Mouse (Mus musculus): ENCODE results near the gene Selenok. TPM values are rescaled to one million over a fixed set of nuclear protein-coding genes. Genes with fewer than 3 reads are reported as not detected.

The Selenok gene
- polyA plus RNA-seq, 1 experiment = 39.9 TPM

- H3K27ac ChIP-seq (ENCODE audit: insufficient read depth, low read length) = no peak overlapping the region
- no peak overlapping the region for H3K4me3 ChIP-seq (ENCODE audit: low read depth, low read length)
- H3K9ac ChIP-seq (ENCODE audit: low read depth, poor library complexity, severe bottlenecking) = no peak overlapping the region
- H3K27me3 ChIP-seq (ENCODE audit: control insufficient read depth, insufficient read depth, low read length, poor library complexity, severe bottlenecking) = no peaks in the 10 kb centered on the region
- TF ChIP-seq EP300 (IDR thresholded peaks at IDR 0.05; ENCODE audit: insufficient read depth, low read depth, low read length) (no peak), POLR2A (IDR thresholded peaks at IDR 0.05; ENCODE audit: insufficient read depth, low read length) (no peak), CTCF (IDR thresholded peaks at IDR 0.05; ENCODE audit: low read depth, low read length) (no peak)
- H3K36me3 ChIP-seq (ENCODE audit: control insufficient read depth, insufficient read depth, low read length, poor library complexity, severe bottlenecking) = peaks cover 4% of the 10 kb centered on the region; the same call in 1 of the 2 replicates
- H3K9me3 ChIP-seq (replicated peaks; ENCODE audit: control insufficient read depth, insufficient read depth, low read length, poor library complexity, severe bottlenecking) = no peaks in the 10 kb centered on the region
- peaks cover 3% of the 10 kb centered on the region for H3K4me1 ChIP-seq (ENCODE audit: control insufficient read depth, insufficient read depth, low read length)
Measured at GRCm38 (mm10) chr14:29998747-29999474, 30.8 kb downstream of the Selenok start.

DNA sequence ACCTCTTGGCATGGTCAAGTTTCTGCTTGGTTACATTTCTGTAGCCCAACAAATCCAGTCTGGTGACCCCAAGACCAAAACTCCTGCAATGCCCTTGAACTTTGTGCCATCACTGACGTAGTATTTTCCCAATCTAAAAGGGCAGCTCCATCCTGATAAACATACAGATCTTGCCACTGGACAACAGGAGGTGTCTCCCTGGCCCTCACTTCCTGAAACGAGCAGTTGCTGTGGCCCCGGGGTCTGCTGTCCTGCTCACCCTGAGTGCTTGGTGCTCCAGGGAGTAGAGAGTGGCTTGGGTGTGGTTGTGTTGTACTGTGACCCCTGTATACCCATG lies 31.3 kb downstream of the Selenok start:
- Histone ChIP-seq H3K27me3 (ENCODE audit: control insufficient read depth, insufficient read depth, low read length, poor library complexity, severe bottlenecking) (no peaks in the 10 kb centered on the region), H3K27ac (ENCODE audit: insufficient read depth, low read length) (no peak overlapping the region), H3K9ac (ENCODE audit: low read depth, poor library complexity, severe bottlenecking) (no peak overlapping the region), H3K9me3 (replicated peaks; ENCODE audit: control insufficient read depth, insufficient read depth, low read length, poor library complexity, severe bottlenecking) (no peaks in the 10 kb centered on the region), H3K4me3 (ENCODE audit: low read depth, low read length) (no peak overlapping the region), H3K4me1 (ENCODE audit: control insufficient read depth, insufficient read depth, low read length) (peaks cover 3% of the 10 kb centered on the region), H3K36me3 (ENCODE audit: control insufficient read depth, insufficient read depth, low read length, poor library complexity, severe bottlenecking) (no peaks in the 10 kb centered on the region; the same call in 1 of the 2 replicates)
- TF ChIP-seq EP300 (IDR thresholded peaks at IDR 0.05; ENCODE audit: insufficient read depth, low read depth, low read length) = no peak
- TF ChIP-seq CTCF (IDR thresholded peaks at IDR 0.05; ENCODE audit: low read depth, low read length) = no peak
- no peak for TF ChIP-seq POLR2A (IDR thresholded peaks at IDR 0.05; ENCODE audit: insufficient read depth, low read length)

DNA sequence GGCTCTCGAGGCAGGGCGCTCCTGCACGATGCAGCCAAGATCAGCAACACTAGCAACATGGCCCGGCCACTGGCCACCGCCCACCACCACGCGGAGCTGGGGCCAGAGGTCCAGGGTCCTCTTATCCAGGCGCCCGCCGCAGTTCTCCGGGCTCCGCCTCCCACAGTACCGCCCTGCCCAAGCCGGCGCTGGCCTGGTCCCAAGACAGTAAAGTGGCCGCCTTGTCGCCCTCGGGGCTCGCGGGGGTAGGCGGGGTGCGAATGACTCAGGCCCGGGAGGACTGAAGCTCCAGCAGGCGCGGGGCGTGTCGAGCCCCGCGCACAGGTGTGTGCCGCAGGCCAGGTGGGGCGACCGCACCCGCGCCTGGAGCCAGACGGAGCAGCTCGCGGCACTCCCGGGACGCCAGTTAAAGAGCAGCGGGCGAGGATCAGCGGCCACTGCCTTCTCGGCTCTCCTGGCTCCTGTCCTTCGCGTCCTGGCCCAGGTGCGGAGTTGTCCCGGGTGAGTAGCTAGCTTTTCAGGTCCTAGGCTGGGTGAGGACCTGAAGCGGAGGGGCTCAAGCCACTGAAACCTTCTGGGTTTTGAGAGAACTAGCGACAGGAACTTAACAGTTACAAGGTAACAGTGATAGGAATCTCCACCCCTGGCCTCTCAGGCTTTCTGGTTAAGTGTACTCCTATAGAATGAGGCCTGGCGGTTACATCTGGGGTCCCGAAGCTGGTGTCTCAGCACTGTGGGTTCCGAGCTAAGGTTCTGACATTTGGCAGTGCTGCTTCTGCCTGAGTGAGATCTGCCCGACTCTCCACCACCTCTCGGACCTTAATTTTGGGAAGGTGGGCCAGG lies 40.8 kb downstream of the Selenok start, which contains the start of the genes Il17rb and Chdh:
Gene Il17rb (minus strand): TSS at position 164 of the 843 bp plus-strand sequence.
Gene Chdh (plus strand): TSS at position 291 of the 843 bp plus-strand sequence.
- no peaks in the 10 kb centered on the region for H3K27me3 ChIP-seq (ENCODE audit: control insufficient read depth, insufficient read depth, low read length, poor library complexity, severe bottlenecking)
- no peak within 1 kb of the TSS for H3K27ac ChIP-seq (ENCODE audit: insufficient read depth, low read length)
- TF ChIP-seq EP300 (IDR thresholded peaks at IDR 0.05; ENCODE audit: insufficient read depth, low read depth, low read length) (no peak), CTCF (IDR thresholded peaks at IDR 0.05; ENCODE audit: low read depth, low read length) (no peak), POLR2A (IDR thresholded peaks at IDR 0.05; ENCODE audit: insufficient read depth, low read length) (no peak)
- H3K9ac ChIP-seq (ENCODE audit: low read depth, poor library complexity, severe bottlenecking) = 0 out of 2 replicates have a peak within 1 kb of the TSS, but pooled peaks have one; percentile 6
- no peaks in the 10 kb centered on the region for H3K36me3 ChIP-seq (ENCODE audit: control insufficient read depth, insufficient read depth, low read length, poor library complexity, severe bottlenecking)
- H3K4me1 ChIP-seq (ENCODE audit: control insufficient read depth, insufficient read depth, low read length) = no peaks in the 10 kb centered on the region
- no peaks in the 10 kb centered on the region for H3K9me3 ChIP-seq (replicated peaks; ENCODE audit: control insufficient read depth, insufficient read depth, low read length, poor library complexity, severe bottlenecking)
- H3K4me3 ChIP-seq (ENCODE audit: low read depth, low read length) = peak within 1 kb of the TSS; percentile 21

GRCm38 (mm10) chr14:30009864-30010560 lies 41.9 kb downstream of the Selenok start:
- Histone ChIP-seq H3K27me3 (ENCODE audit: control insufficient read depth, insufficient read depth, low read length, poor library complexity, severe bottlenecking) (no peaks in the 10 kb centered on the region), H3K27ac (ENCODE audit: insufficient read depth, low read length) (no peak overlapping the region), H3K9ac (ENCODE audit: low read depth, poor library complexity, severe bottlenecking) (no peak overlapping the region), H3K36me3 (ENCODE audit: control insufficient read depth, insufficient read depth, low read length, poor library complexity, severe bottlenecking) (no peaks in the 10 kb centered on the region), H3K4me1 (ENCODE audit: control insufficient read depth, insufficient read depth, low read length) (no peaks in the 10 kb centered on the region), H3K4me3 (ENCODE audit: low read depth, low read length) (no peak overlapping the region), H3K9me3 (replicated peaks; ENCODE audit: control insufficient read depth, insufficient read depth, low read length, poor library complexity, severe bottlenecking) (no peaks in the 10 kb centered on the region)
- no peak for TF ChIP-seq CTCF (IDR thresholded peaks at IDR 0.05; ENCODE audit: low read depth, low read length)
- TF ChIP-seq POLR2A (IDR thresholded peaks at IDR 0.05; ENCODE audit: insufficient read depth, low read length) = no peak
- no peak for TF ChIP-seq EP300 (IDR thresholded peaks at IDR 0.05; ENCODE audit: insufficient read depth, low read depth, low read length)

DNA sequence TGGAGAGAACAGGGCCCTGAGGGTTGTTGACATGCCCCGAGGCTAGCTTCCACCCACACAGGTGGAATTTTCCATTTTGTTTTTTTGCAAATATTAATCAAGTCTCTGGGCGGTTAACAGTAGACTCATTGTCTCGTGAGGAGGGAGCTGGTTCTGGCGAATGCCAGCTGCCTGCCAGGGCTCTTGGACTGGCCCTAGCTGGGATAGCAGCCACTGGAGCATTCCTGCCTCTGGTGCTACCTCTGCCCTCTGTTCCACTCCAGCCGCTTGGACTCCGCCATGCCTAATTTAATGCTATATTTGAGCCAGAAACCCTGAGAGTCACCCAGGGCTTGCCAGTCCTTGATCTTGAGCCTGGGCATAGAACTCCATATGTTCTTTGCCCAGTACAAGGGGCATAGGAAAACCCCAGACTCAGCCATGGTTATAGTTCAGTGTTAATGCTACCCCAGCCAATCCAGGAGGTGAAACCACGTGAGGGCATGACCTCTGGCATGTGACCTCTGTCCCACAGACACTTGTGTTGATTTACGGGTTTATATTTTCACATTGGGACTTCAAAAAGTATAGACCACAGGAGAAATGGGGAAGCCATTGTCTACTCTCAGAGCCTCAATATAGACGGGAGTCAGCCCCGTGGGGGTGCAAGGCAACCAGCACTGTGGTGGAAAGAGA lies 43.9 kb downstream of the Selenok start:
- Histone ChIP-seq H3K4me3 (ENCODE audit: low read depth, low read length) (no peak overlapping the region), H3K27ac (ENCODE audit: insufficient read depth, low read length) (no peak overlapping the region), H3K9me3 (replicated peaks; ENCODE audit: control insufficient read depth, insufficient read depth, low read length, poor library complexity, severe bottlenecking) (no peaks in the 10 kb centered on the region), H3K4me1 (ENCODE audit: control insufficient read depth, insufficient read depth, low read length) (no peaks in the 10 kb centered on the region), H3K36me3 (ENCODE audit: control insufficient read depth, insufficient read depth, low read length, poor library complexity, severe bottlenecking) (no peaks in the 10 kb centered on the region), H3K27me3 (ENCODE audit: control insufficient read depth, insufficient read depth, low read length, poor library complexity, severe bottlenecking) (no peaks in the 10 kb centered on the region), H3K9ac (ENCODE audit: low read depth, poor library complexity, severe bottlenecking) (no peak overlapping the region)
- TF ChIP-seq CTCF (IDR thresholded peaks at IDR 0.05; ENCODE audit: low read depth, low read length) (no peak), EP300 (IDR thresholded peaks at IDR 0.05; ENCODE audit: insufficient read depth, low read depth, low read length) (no peak), POLR2A (IDR thresholded peaks at IDR 0.05; ENCODE audit: insufficient read depth, low read length) (no peak)
